In the genomic region with DNA sequence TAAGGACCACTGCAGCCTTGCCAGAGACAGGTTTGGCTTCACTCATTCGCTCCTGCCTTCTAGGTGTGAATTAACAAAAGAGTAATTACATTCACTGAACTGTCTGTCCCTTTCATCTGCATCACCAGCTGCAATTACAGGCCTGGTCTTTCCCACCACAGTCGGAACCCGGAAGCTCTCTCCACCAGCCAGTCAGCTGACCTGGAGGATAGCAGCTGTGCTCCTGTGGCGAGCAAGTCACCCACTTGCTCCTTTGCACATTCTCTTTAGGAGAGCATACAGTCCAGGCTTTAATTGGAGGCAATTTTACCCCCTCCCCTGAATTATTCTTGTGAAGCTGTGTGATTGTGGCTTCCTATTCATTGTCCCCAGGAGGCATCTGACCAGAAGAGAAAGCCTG, we compare ENCODE assay signal across 19 mouse cellular contexts. TPM values are rescaled to one million over a fixed set of nuclear protein-coding genes. Genes with fewer than 3 reads are reported as not detected.
DNase-seq lines count a peak whose midpoint lies in the region; ATAC-seq and TF ChIP-seq lines count a peak whose summit lies in the region.
"Had no signal": no experiment of that assay in that cellular context is flagged by ENCODE, and none has a peak within 500 bp of the region (broad histone marks: within the 10 kb centered on the region; RNA-seq: fewer than 3 reads in every experiment).

No protein-coding gene starts in this region.

- no peak for DNase-seq in heart, adult 2 months
- DNase-seq in forebrain, embryonic 10.5 days (ENCODE audit: extremely low spot score, low spot score) = no peak
- DNase-seq in hindbrain, embryonic 14.5 days (ENCODE audit: low spot score) = no peak
- DNase-seq in testis, postnatal 10 days (ENCODE audit: low spot score) = no peak
- DNase-seq in adrenal gland, postnatal 25 days = no peak
- no peak for DNase-seq in left cerebral cortex, postnatal 36 days (ENCODE audit: low spot score in 2 of 2)
- DNase-seq: cerebellum, postnatal 25 days; gastrocnemius, postnatal 10 days; lung, adult 18-20 months; thymus, adult 18-20 months had no signal

- no peak overlapping the region for H3K27ac ChIP-seq in heart, embryonic 13.5 days (replicated peaks)
- H3K27ac ChIP-seq in heart, adult 2 months = no peak overlapping the region
- peak overlapping the region; percentile 85 for H3K27ac ChIP-seq in forebrain, embryonic 10.5 days
- H3K27ac ChIP-seq in hindbrain, embryonic 14.5 days = peak overlapping the region; percentile 26; the same call in 1 of the 2 replicates
- H3K27ac ChIP-seq: layer of hippocampus, adult 2 months; limb, embryonic 12.5 days; macrophage had no signal

- H3K4me3 ChIP-seq in heart, embryonic 13.5 days = no peak overlapping the region
- H3K4me3 ChIP-seq in heart, adult 2 months = no peak overlapping the region
- H3K4me3 ChIP-seq in forebrain, embryonic 10.5 days = no peak overlapping the region
- no peak overlapping the region for H3K4me3 ChIP-seq in hindbrain, embryonic 14.5 days (replicated peaks; ENCODE audit: low read length)
- H3K4me3 ChIP-seq in myocyte = no peak overlapping the region
- H3K4me3 ChIP-seq: heart, embryonic 12.5 days; layer of hippocampus, adult 2 months; limb, embryonic 12.5 days; neural tube, embryonic 12.5 days had no signal

- peaks cover 34% of the 10 kb centered on the region for H3K27me3 ChIP-seq in heart, embryonic 13.5 days (replicated peaks)
- H3K27me3 ChIP-seq in heart, adult 2 months (ENCODE audit: control insufficient read depth, insufficient read depth, low read length) = no peaks in the 10 kb centered on the region
- peaks cover 70% of the 10 kb centered on the region for H3K27me3 ChIP-seq in forebrain, embryonic 10.5 days (ENCODE audit: poor library complexity, severe bottlenecking)
- H3K27me3 ChIP-seq in hindbrain, embryonic 14.5 days (ENCODE audit: control insufficient read depth, insufficient read depth, low read length) = no peaks in the 10 kb centered on the region
- peaks cover 5% of the 10 kb centered on the region for H3K27me3 ChIP-seq in myocyte (ENCODE audit: control insufficient read depth, insufficient read depth, insufficient read length)

- no peak overlapping the region for H3ac ChIP-seq in myocyte (ENCODE audit: control insufficient read depth, insufficient read length)

- no peak for ATAC-seq in heart, embryonic 13.5 days (ENCODE audit: extremely low read depth, insufficient number of reproducible peaks, low FRiP score, low TSS enrichment)
- no peak for ATAC-seq in hindbrain, embryonic 14.5 days (ENCODE audit: low FRiP score)
- ATAC-seq: activated CD4-positive, CD25-positive, alpha-beta regulatory T cell, adult 4 months had no signal

- TF ChIP-seq CTCF in heart, adult 2 months (IDR thresholded peaks at IDR 0.05) = no peak

- no peak for TF ChIP-seq EP300 in heart, adult 2 months (IDR thresholded peaks at IDR 0.05; ENCODE audit: insufficient read depth, low read depth, low read length)

- H3K9me3 ChIP-seq in heart, embryonic 13.5 days = no peaks in the 10 kb centered on the region
- no peaks in the 10 kb centered on the region for H3K9me3 ChIP-seq in forebrain, embryonic 10.5 days
- no peaks in the 10 kb centered on the region for H3K9me3 ChIP-seq in hindbrain, embryonic 14.5 days (ENCODE audit: control insufficient read depth, low read length)
- H3K9me3 ChIP-seq: G1E; heart, embryonic 12.5 days; limb, embryonic 12.5 days; neural tube, embryonic 12.5 days had no signal

- peaks cover 44% of the 10 kb centered on the region for H3K4me1 ChIP-seq in heart, embryonic 13.5 days
- peaks cover 1% of the 10 kb centered on the region for H3K4me1 ChIP-seq in heart, adult 2 months (ENCODE audit: control insufficient read depth, insufficient read depth, low read length)
- peaks cover 97% of the 10 kb centered on the region for H3K4me1 ChIP-seq in forebrain, embryonic 10.5 days
- peaks cover 76% of the 10 kb centered on the region for H3K4me1 ChIP-seq in hindbrain, embryonic 14.5 days (replicated peaks; ENCODE audit: control insufficient read depth, insufficient read depth, low read length)

- 0 out of 2 replicates have a peak overlapping the region, but pooled peaks have one; percentile 5 for H3K9ac ChIP-seq in heart, embryonic 13.5 days
- H3K9ac ChIP-seq in heart, adult 2 months (ENCODE audit: low read depth, low read length) = no peak overlapping the region
- no peak overlapping the region for H3K9ac ChIP-seq in hindbrain, embryonic 14.5 days
- H3K9ac ChIP-seq: heart, embryonic 12.5 days; limb, embryonic 12.5 days; neural tube, embryonic 12.5 days had no signal

- WGBS in heart, embryonic 13.5 days = 39% methylated on average over 4 of the region's 4 CpGs
- WGBS in heart, adult 2 months = 63% methylated on average over 4 of the region's 4 CpGs
- WGBS in forebrain, embryonic 10.5 days = 22% methylated on average over 4 of the region's 4 CpGs
- 18% methylated on average over 4 of the region's 4 CpGs for whole genome bisulfite sequencing in hindbrain, embryonic 14.5 days

- no peak for TF ChIP-seq POLR2A in heart, adult 2 months (IDR thresholded peaks at IDR 0.05; ENCODE audit: insufficient read depth, low read depth, low read length)
- TF ChIP-seq POLR2A in myocyte (IDR thresholded peaks at IDR 0.05; ENCODE audit: insufficient read length, low read depth) = no peak

- no peaks in the 10 kb centered on the region for H3K36me3 ChIP-seq in heart, embryonic 13.5 days
- H3K36me3 ChIP-seq in heart, adult 2 months (ENCODE audit: control insufficient read depth, insufficient read depth, low read length) = no peaks in the 10 kb centered on the region
- H3K36me3 ChIP-seq in forebrain, embryonic 10.5 days (replicated peaks) = no peaks in the 10 kb centered on the region
- H3K36me3 ChIP-seq in hindbrain, embryonic 14.5 days (replicated peaks; ENCODE audit: control insufficient read depth, insufficient read depth) = no peaks in the 10 kb centered on the region
- no peaks in the 10 kb centered on the region for H3K36me3 ChIP-seq in myocyte (ENCODE audit: control insufficient read depth, insufficient read depth)
- H3K36me3 ChIP-seq: G1E; heart, embryonic 12.5 days; limb, embryonic 12.5 days; neural tube, embryonic 12.5 days had no signal

- intact Hi-C loops in heart, adult 2 months (cut with DNase I) = no loop called here
- intact Hi-C loops in left cerebral cortex, postnatal 36 days (cut with DNase I) = no loop called here

- H3K79me2 ChIP-seq in heart, adult 2 months (replicated peaks; ENCODE audit: control insufficient read depth, insufficient read depth, low read length) = no peaks in the 10 kb centered on the region
- H3K79me2 ChIP-seq in myocyte (ENCODE audit: control insufficient read depth, insufficient read depth) = no peaks in the 10 kb centered on the region

- no peak overlapping the region for H3K4me2 ChIP-seq in heart, embryonic 13.5 days
- H3K4me2 ChIP-seq in hindbrain, embryonic 14.5 days (replicated peaks) = no peak overlapping the region
- H3K4me2 ChIP-seq in myocyte (ENCODE audit: low read depth) = no peak overlapping the region
- H3K4me2 ChIP-seq: heart, embryonic 12.5 days; limb, embryonic 12.5 days; neural tube, embryonic 12.5 days had no signal

TF ChIP-seq in myocyte, 11 proteins besides CTCF, POLR2A, EP300 and RAD21:
- TF ChIP-seq USF1 (IDR thresholded peaks at IDR 0.05; ENCODE audit: low read depth) (peak; percentile 81), MYOG (IDR thresholded peaks at IDR 0.05; ENCODE audit: control insufficient read depth in 1 of 3, insufficient read depth in 1 of 3, insufficient read length in 2 of 3, low read depth in 2 of 3) (peak; percentile 52 to 85 (median 70)), REST (IDR thresholded peaks at IDR 0.05; ENCODE audit: insufficient read depth, insufficient read length) (no peak), MYOD1 (IDR thresholded peaks at IDR 0.05; ENCODE audit: control insufficient read depth in 1 of 3, insufficient read length in 2 of 3, low read depth in 2 of 3) (peak; percentile 22 to 83 (median 81))

RNA-seq across cellular contexts. Expression of gene Stra6, which starts 17.9 kb away (rescaled TPM):
- polyA plus RNA-seq in heart, embryonic 13.5 days (2015; fragmentation: Nextera tagmentation; extraction: Ambion mirVana) = 0.78 and 1.8 TPM in 2 replicates
- total RNA-seq in heart, adult 2 months (2021) = under 1 TPM; 0.34 to 0.65 TPM
- polyA plus RNA-seq in heart, adult 2 months (2012; rRNA removed) = 0.68 and 1.3 TPM in 2 replicates
- polyA plus RNA-seq in forebrain, embryonic 10.5 days (2016; fragmentation: Nextera tagmentation; extraction: Ambion mirVana) = 33.0 and 37.1 TPM in 2 replicates
- 18.1 and 22.1 TPM in 2 replicates for polyA plus RNA-seq in hindbrain, embryonic 14.5 days (2014; fragmentation: Nextera tagmentation; extraction: Ambion mirVana)
- polyA plus RNA-seq in myocyte (2012; fragmentation: generic; extraction: Trizol) = 0.64 TPM
- 1.6 and 2.1 TPM in 2 replicates for total RNA-seq in adrenal gland, postnatal 25 days (2021)
- total RNA-seq in left cerebral cortex, postnatal 36 days (2021) = 1 to 10 TPM; 5.6 to 7.3 TPM
- polyA plus RNA-seq: G1E, macrophage had no signal

RNA-seq across cellular contexts. Expression of gene Cyp11a1, which starts 39.4 kb away (rescaled TPM):
- 0.09 and 0.23 TPM in 2 replicates for polyA plus RNA-seq in heart, embryonic 13.5 days (2015; fragmentation: Nextera tagmentation; extraction: Ambion mirVana)
- total RNA-seq in heart, adult 2 months (2021) = under 1 TPM in 1 of 2 experiments, not detected in 1; 0.29 TPM
- 0.06 and 0.29 TPM in 2 replicates for polyA plus RNA-seq in heart, adult 2 months (2012; rRNA removed)
- not detected in 2 replicates for polyA plus RNA-seq in forebrain, embryonic 10.5 days (2016; fragmentation: Nextera tagmentation; extraction: Ambion mirVana)
- polyA plus RNA-seq in hindbrain, embryonic 14.5 days (2014; fragmentation: Nextera tagmentation; extraction: Ambion mirVana) = 0.39 and 1.5 TPM in 2 replicates
- polyA plus RNA-seq in myocyte (2012; fragmentation: generic; extraction: Trizol) = 0.11 TPM
- 6,596 and 7,089 TPM in 2 replicates for total RNA-seq in adrenal gland, postnatal 25 days (2021)
- 1 to 10 TPM; 3.9 to 5.6 TPM for total RNA-seq in left cerebral cortex, postnatal 36 days (2021)
- polyA plus RNA-seq: activated CD4-positive, CD25-positive, alpha-beta regulatory T cell, adult 4 months; heart, embryonic 12.5 days; macrophage; neural tube, embryonic 12.5 days had no signal

Comparison
In these comparisons a context has a peak if more than half of its experiments do, and no peak if none do; other contexts are left out.
1. H3K27ac ChIP-seq: peak in forebrain, embryonic 10.5 days (single experiment) and hindbrain, embryonic 14.5 days (single experiment); none in heart, embryonic 13.5 days (single experiment) and heart, adult 2 months (single experiment).